In genomic region chr5:135743741-135744609, GRCm38 (mm10) we compare ENCODE assay signal across 7 mouse cellular contexts. TPM values are rescaled to one million over a fixed set of nuclear protein-coding genes. Genes with fewer than 3 reads are reported as not detected.
A peak's percentile ranks its signal among the peaks of the same experiment; 100 is the strongest.
DNase-seq lines count a peak whose midpoint lies in the region; ATAC-seq lines count a peak whose summit lies in the region.

Tmem120a (minus strand) TSS chr5:135744448.

- H3K4me3 ChIP-seq in embryonic facial prominence, embryonic 10.5 days = peak within 1 kb of the TSS; percentile 81
- peak within 1 kb of the TSS; percentile 82 for H3K4me3 ChIP-seq in limb, embryonic 10.5 days
- peak within 1 kb of the TSS; percentile 66 for H3K4me3 ChIP-seq in midbrain, embryonic 13.5 days (replicated peaks)

- peak within 1 kb of the TSS; percentile 84 for H3K9ac ChIP-seq in midbrain, embryonic 13.5 days (replicated peaks)

- ATAC-seq in granulocyte monocyte progenitor cell, adult 5-6 weeks (replicated peaks; ENCODE audit: poor library complexity, severe bottlenecking) = peak; percentile 98
- ATAC-seq in midbrain, embryonic 13.5 days = peak; percentile 93

- H3K9me3 ChIP-seq in embryonic facial prominence, embryonic 10.5 days = peaks cover 9% of the 10 kb centered on the region; the same call in 1 of the 2 replicates
- H3K9me3 ChIP-seq in limb, embryonic 10.5 days (replicated peaks) = no peaks in the 10 kb centered on the region
- 0 out of 2 replicates have a peak, but pooled peaks cover 6% of the 10 kb centered on the region for H3K9me3 ChIP-seq in midbrain, embryonic 13.5 days

- H3K4me1 ChIP-seq in embryonic facial prominence, embryonic 10.5 days = peaks cover 25% of the 10 kb centered on the region
- peaks cover 27% of the 10 kb centered on the region for H3K4me1 ChIP-seq in limb, embryonic 10.5 days
- peaks cover 20% of the 10 kb centered on the region for H3K4me1 ChIP-seq in midbrain, embryonic 13.5 days (replicated peaks)

- H3K36me3 ChIP-seq in embryonic facial prominence, embryonic 10.5 days (replicated peaks) = peaks cover 27% of the 10 kb centered on the region
- peaks cover 24% of the 10 kb centered on the region for H3K36me3 ChIP-seq in limb, embryonic 10.5 days
- peaks cover 27% of the 10 kb centered on the region for H3K36me3 ChIP-seq in midbrain, embryonic 13.5 days

- H3K27me3 ChIP-seq in embryonic facial prominence, embryonic 10.5 days (replicated peaks; ENCODE audit: low read depth, poor library complexity, severe bottlenecking) = peaks cover 13% of the 10 kb centered on the region; the same call in 1 of the 2 replicates
- peaks cover 5% of the 10 kb centered on the region for H3K27me3 ChIP-seq in limb, embryonic 10.5 days (ENCODE audit: low read depth, poor library complexity, severe bottlenecking)
- H3K27me3 ChIP-seq in midbrain, embryonic 13.5 days = peaks cover 6% of the 10 kb centered on the region; the same call in 1 of the 2 replicates

- peak within 1 kb of the TSS; percentile 74 for H3K27ac ChIP-seq in embryonic facial prominence, embryonic 10.5 days (replicated peaks)
- peak within 1 kb of the TSS; percentile 83 for H3K27ac ChIP-seq in limb, embryonic 10.5 days
- no peak within 1 kb of the TSS for H3K27ac ChIP-seq in midbrain, embryonic 13.5 days

- peak within 1 kb of the TSS; percentile 91 for H3K4me2 ChIP-seq in midbrain, embryonic 13.5 days (replicated peaks)

- DNase-seq in adrenal gland, postnatal 10 days = peak; percentile 98
- DNase-seq in embryonic facial prominence, embryonic 10.5 days (ENCODE audit: low spot score) = peak; percentile 97
- DNase-seq in kidney, adult 11 months = peak; percentile 96
- DNase-seq in limb, embryonic 10.5 days (ENCODE audit: low spot score) = peak; percentile 94
- peak; percentile 88 for DNase-seq in spleen, adult 12 weeks (ENCODE audit: low spot score)

- WGBS in embryonic facial prominence, embryonic 10.5 days = under 1% methylated on average over 60 of the region's 60 CpGs
- WGBS in limb, embryonic 10.5 days = under 1% methylated on average over 60 of the region's 60 CpGs
- WGBS in midbrain, embryonic 13.5 days = under 1% methylated on average over 60 of the region's 60 CpGs

RNA-seq across cellular contexts. Expression of gene Tmem120a, which starts in this region (rescaled TPM):
- total RNA-seq in adrenal gland, postnatal 10 days (2021) = 10 to 100 TPM; 61.7 to 68.2 TPM
- polyA plus RNA-seq in embryonic facial prominence, embryonic 10.5 days (2016; fragmentation: Nextera tagmentation; extraction: Ambion mirVana) = 54.7 and 59.3 TPM in 2 replicates
- total RNA-seq in granulocyte monocyte progenitor cell, adult 5-6 weeks (2014; fragmentation: Nextera tagmentation) = 19.1 and 22.9 TPM in 2 replicates
- 17.6 and 26.4 TPM in 2 replicates for total RNA-seq in granulocyte monocyte progenitor cell, adult 5-6 weeks (2017)
- 54.1 and 62.5 TPM in 2 replicates for polyA plus RNA-seq in limb, embryonic 10.5 days (2016; fragmentation: Nextera tagmentation; extraction: Ambion mirVana)
- 70.1 and 72.7 TPM in 2 replicates for polyA plus RNA-seq in midbrain, embryonic 13.5 days (2015; fragmentation: Nextera tagmentation; extraction: Ambion mirVana)
